Mouse (Mus musculus) liver, embryonic 12.5 days (tissue): ENCODE measurements at regions not wholly inside any gene's neighbourhood (a gene's known extent, or its start where the extent isn't known, plus 50 kb on each side); places are given as distances from the start of the nearest gene placed in this dataset.
"Not testable (repeated sequence)": the region's sequence is repeated elsewhere in the genome, so short reads cannot be mapped to it uniquely, and the experiment has no call there.

ENCODE experiments used
- ATAC-seq: fragments of 200-750 bp; cut with Nextera tagmentation; 2 replicates; pipeline ENCODE4 v1.8.0; 2017; ENCODE audit warnings: moderate number of reproducible peaks, mild to moderate bottlenecking, moderate library complexity
- H3K27ac ChIP-seq: fragments of 300-500 bp; sonication (generic); 2 replicates; pipeline ENCODE4 v1.5.1; 2016; ENCODE audit warnings: mild to moderate bottlenecking
- H3K27me3 ChIP-seq: fragments of 300-500 bp; sonication (generic); replicated peaks from 2 replicates; pipeline ENCODE4 v1.6.1; 2016; ENCODE audit warnings: mild to moderate bottlenecking, moderate library complexity
- H3K36me3 ChIP-seq: fragments of 300-500 bp; sonication (generic); 2 replicates; pipeline ENCODE4 v1.6.1; 2016; ENCODE audit warnings: mild to moderate bottlenecking, moderate library complexity
- H3K4me1 ChIP-seq: fragments of 300-500 bp; sonication (generic); 2 replicates; pipeline ENCODE4 v1.6.1; 2016
- H3K4me2 ChIP-seq: fragments of 300-500 bp; sonication (generic); 2 replicates; pipeline ENCODE4 v1.6.1; 2016; ENCODE audit warnings: mild to moderate bottlenecking, moderate library complexity
- H3K4me3 ChIP-seq: fragments of 300-500 bp; sonication (generic); 2 replicates; pipeline ENCODE4 v1.5.1; 2016; ENCODE audit warnings: mild to moderate bottlenecking, moderate library complexity
- H3K9ac ChIP-seq: fragments of 300-500 bp; sonication (generic); 2 replicates; pipeline ENCODE4 v1.6.1; 2016; ENCODE audit warnings: mild to moderate bottlenecking, moderate library complexity
- H3K9me3 ChIP-seq: fragments of 300-500 bp; sonication (generic); replicated peaks from 2 replicates; pipeline ENCODE4 v1.6.1; 2016; ENCODE audit warnings: mild to moderate bottlenecking, moderate library complexity
- WGBS: fragments of 180-500 bp; shearing (Covaris S2); methylation state at CpG from one replicate; pipeline ENCODE4 v1.1.7; 2016; ENCODE audit not compliant: insufficient replicate concordance; 5-methylcytosine and 5-hydroxymethylcytosine counted together

DNA sequence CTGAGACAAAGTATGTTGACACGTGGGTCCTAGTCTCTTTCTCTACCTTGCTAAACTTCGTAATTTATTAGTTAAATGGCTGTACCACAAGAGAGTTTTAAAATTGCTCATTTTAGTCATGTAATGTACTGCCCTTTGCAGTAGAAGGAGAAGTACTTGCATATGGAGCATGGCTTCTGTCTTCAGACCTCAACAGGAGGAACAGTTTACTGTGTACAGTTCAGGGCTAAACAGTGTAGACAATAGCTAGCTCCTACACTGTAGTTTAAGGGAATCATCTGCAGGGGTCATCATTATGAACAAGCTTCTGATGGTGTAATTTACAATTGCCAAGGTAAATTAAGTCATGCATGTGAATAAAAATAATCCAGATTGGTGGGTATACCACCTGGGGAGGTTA lies 111.8 kb upstream of the Zfp960 start:
- H3K4me1 ChIP-seq, ATAC-seq, H3K9me3 ChIP-seq, H3K27ac ChIP-seq, H3K27me3 ChIP-seq, H3K36me3 ChIP-seq: not testable (repeated sequence)
- 6% methylated on average over 2 of the region's 2 CpGs for WGBS
- Histone ChIP-seq H3K9ac (peak overlapping the region; percentile 61; the same call in 1 of the 2 replicates), H3K4me3 (peak overlapping the region; percentile 62), H3K4me2 (peak overlapping the region; percentile 65)

DNA sequence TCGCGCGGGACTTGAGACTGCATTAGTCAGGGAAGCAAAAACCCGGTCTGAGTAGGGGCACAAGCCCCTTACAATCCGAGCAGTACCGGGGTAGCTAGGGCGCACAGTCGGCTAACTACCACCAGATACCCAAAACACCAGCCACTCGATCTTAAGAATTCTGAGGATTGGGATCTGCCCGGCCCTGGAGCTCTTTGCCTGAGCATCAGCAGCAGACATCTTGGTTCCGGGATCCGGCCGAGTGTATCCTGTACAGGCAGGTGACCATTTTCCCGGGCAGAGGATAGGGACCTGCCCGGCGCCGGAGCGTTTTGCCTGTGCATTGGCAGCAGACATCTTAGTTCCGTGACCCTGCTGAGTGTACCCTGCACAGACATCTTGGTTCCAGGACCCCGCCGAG lies 66.7 kb upstream of the Zfp960 start:
- H3K27me3 ChIP-seq, ATAC-seq, H3K9ac ChIP-seq, H3K27ac ChIP-seq, H3K4me1 ChIP-seq, H3K36me3 ChIP-seq, H3K4me3 ChIP-seq, H3K4me2 ChIP-seq: not testable (repeated sequence)
- peaks cover 17% of the 10 kb centered on the region for H3K9me3 ChIP-seq
- WGBS, result 66% methylated on average over 21 of the region's 21 CpGs

GRCm38 (mm10) chr17:17004632-17005265 lies 59.2 kb upstream of the Zfp960 start:
- H3K9me3 ChIP-seq, H3K36me3 ChIP-seq, H3K4me1 ChIP-seq, H3K27me3 ChIP-seq, H3K27ac ChIP-seq: not testable (repeated sequence)
- peak; percentile 100 for ATAC-seq
- Histone ChIP-seq H3K9ac (peak overlapping the region; percentile 69), H3K4me2 (peak overlapping the region; percentile 71), H3K4me3 (peak overlapping the region; percentile 67)
- WGBS, result 2% methylated on average over 16 of the region's 16 CpGs

DNA sequence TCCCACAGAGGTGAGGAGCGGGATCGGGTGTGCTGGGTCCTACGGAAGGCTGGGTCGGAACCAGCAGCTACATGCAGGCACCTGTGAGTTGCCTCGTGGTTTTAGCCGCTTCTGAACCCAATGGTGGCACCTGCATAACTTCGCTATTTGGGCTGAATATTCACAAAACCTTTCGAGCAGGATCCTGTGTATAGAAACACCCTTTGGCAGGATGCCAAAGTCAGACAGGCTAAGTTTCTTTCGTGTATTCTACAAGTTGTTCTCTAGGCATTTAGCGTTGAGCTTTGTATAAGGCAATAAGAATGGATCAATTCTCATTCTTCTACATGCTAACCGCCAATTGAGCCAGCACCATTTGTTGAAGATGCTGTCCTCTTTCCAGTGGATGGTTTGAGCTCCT lies 58.6 kb upstream of the Zfp960 start:
- Histone ChIP-seq H3K4me2 (peak overlapping the region; percentile 71), H3K4me3 (peak overlapping the region; percentile 67), H3K36me3 (peaks cover 10% of the 10 kb centered on the region; the same call in 1 of the 2 replicates), H3K9ac (peak overlapping the region; percentile 69)
- not testable (repeated sequence) for ATAC-seq, H3K27ac ChIP-seq, H3K9me3 ChIP-seq, H3K27me3 ChIP-seq, H3K4me1 ChIP-seq
- WGBS, result 4% methylated on average over 11 of the region's 11 CpGs
